Mouse (Mus musculus): ENCODE data around the gene Mtrf1l. TPM values are rescaled to one million over a fixed set of nuclear protein-coding genes. Genes with fewer than 3 reads are reported as not detected.

The Mtrf1l gene
- polyA plus RNA-seq, 1 experiment: 0.15 TPM

GRCm38 (mm10) chr10:5806996-5807395, 16.7 kb downstream of the Mtrf1l start:
- H3K36me3 ChIP-seq (ENCODE audit: control insufficient read depth): peaks cover 36% of the 10 kb centered on the region
- H3K9me3 ChIP-seq (ENCODE audit: control insufficient read depth, low read length): peaks cover 2% of the 10 kb centered on the region; the same call in 1 of the 2 replicates
- TF ChIP-seq GATA1 (IDR thresholded peaks at IDR 0.05; ENCODE audit: low read length): no peak
- no peak for TF ChIP-seq TAL1 (IDR thresholded peaks at IDR 0.05; ENCODE audit: low read length)
- no peaks in the 10 kb centered on the region for H3K27me3 ChIP-seq (ENCODE audit: control insufficient read depth)
- peaks cover 38% of the 10 kb centered on the region for H3K4me1 ChIP-seq (ENCODE audit: control insufficient read depth)
- peak overlapping the region; percentile 99 for H3K4me3 ChIP-seq (replicated peaks)

GRCm38 (mm10) chr10:5806416-5806815, 17.3 kb downstream of the Mtrf1l start:
- H3K4me1 ChIP-seq (ENCODE audit: control insufficient read depth): peaks cover 43% of the 10 kb centered on the region
- H3K4me3 ChIP-seq (replicated peaks): peak overlapping the region; percentile 99
- peaks cover 2% of the 10 kb centered on the region; the same call in 1 of the 2 replicates for H3K9me3 ChIP-seq (ENCODE audit: control insufficient read depth, low read length)
- no peak for TF ChIP-seq GATA1 (IDR thresholded peaks at IDR 0.05; ENCODE audit: low read length)
- TF ChIP-seq TAL1 (IDR thresholded peaks at IDR 0.05; ENCODE audit: low read length): no peak
- peaks cover 36% of the 10 kb centered on the region for H3K36me3 ChIP-seq (ENCODE audit: control insufficient read depth)
- H3K27me3 ChIP-seq (ENCODE audit: control insufficient read depth): no peaks in the 10 kb centered on the region

- peaks cover 49% of the 10 kb centered on the region for H3K4me1 ChIP-seq (ENCODE audit: control insufficient read depth)
Observed at GRCm38 (mm10) chr10:5805731-5806307, 17.9 kb downstream of the Mtrf1l start.

GRCm38 (mm10) chr10:5805243-5805730, 18.4 kb downstream of the Mtrf1l start, which contains the start of gene Fbxo5:
Fbxo5 (minus strand) TSS chr10:5805600.
- H3K4me1 ChIP-seq (ENCODE audit: control insufficient read depth): peaks cover 53% of the 10 kb centered on the region
- H3K9me3 ChIP-seq (ENCODE audit: control insufficient read depth, low read length): peaks cover 2% of the 10 kb centered on the region; the same call in 1 of the 2 replicates
- TF ChIP-seq TAL1 (IDR thresholded peaks at IDR 0.05; ENCODE audit: low read length) (no peak), GATA1 (IDR thresholded peaks at IDR 0.05; ENCODE audit: low read length) (no peak)
- peak within 1 kb of the TSS; percentile 99 for H3K4me3 ChIP-seq (replicated peaks)
- H3K36me3 ChIP-seq (ENCODE audit: control insufficient read depth): peaks cover 46% of the 10 kb centered on the region
- H3K27me3 ChIP-seq (ENCODE audit: control insufficient read depth): no peaks in the 10 kb centered on the region

More at GRCm38 (mm10) chr10:5805731-5806307, 17.9 kb downstream of the Mtrf1l start:
- Histone ChIP-seq H3K36me3 (ENCODE audit: control insufficient read depth) (peaks cover 41% of the 10 kb centered on the region), H3K27me3 (ENCODE audit: control insufficient read depth) (no peaks in the 10 kb centered on the region), H3K9me3 (ENCODE audit: control insufficient read depth, low read length) (peaks cover 2% of the 10 kb centered on the region; the same call in 1 of the 2 replicates), H3K4me3 (replicated peaks) (peak overlapping the region; percentile 99)
- TF ChIP-seq TAL1 (IDR thresholded peaks at IDR 0.05; ENCODE audit: low read length) (no peak), GATA1 (IDR thresholded peaks at IDR 0.05; ENCODE audit: low read length) (no peak)

- Histone ChIP-seq H3K36me3 (ENCODE audit: control insufficient read depth) (peaks cover 52% of the 10 kb centered on the region), H3K27me3 (ENCODE audit: control insufficient read depth) (no peaks in the 10 kb centered on the region), H3K4me1 (ENCODE audit: control insufficient read depth) (peaks cover 55% of the 10 kb centered on the region), H3K9me3 (ENCODE audit: control insufficient read depth, low read length) (peaks cover 2% of the 10 kb centered on the region; the same call in 1 of the 2 replicates), H3K4me3 (replicated peaks) (peak overlapping the region; percentile 99)
- TF ChIP-seq GATA1 (IDR thresholded peaks at IDR 0.05; ENCODE audit: low read length) (peak; percentile 86), TAL1 (IDR thresholded peaks at IDR 0.05; ENCODE audit: low read length) (no peak)
Observed at GRCm38 (mm10) chr10:5804691-5805156, 19.0 kb downstream of the Mtrf1l start.

GRCm38 (mm10) chr10:5803739-5804138, 20.0 kb downstream of the Mtrf1l start:
- TF ChIP-seq GATA1 (IDR thresholded peaks at IDR 0.05; ENCODE audit: low read length): no peak
- no peak for TF ChIP-seq TAL1 (IDR thresholded peaks at IDR 0.05; ENCODE audit: low read length)
- H3K4me1 ChIP-seq (ENCODE audit: control insufficient read depth): peaks cover 52% of the 10 kb centered on the region
- H3K9me3 ChIP-seq (ENCODE audit: control insufficient read depth, low read length): peaks cover 2% of the 10 kb centered on the region; the same call in 1 of the 2 replicates
- peak overlapping the region; percentile 99 for H3K4me3 ChIP-seq (replicated peaks)
- H3K27me3 ChIP-seq (ENCODE audit: control insufficient read depth): no peaks in the 10 kb centered on the region
- H3K36me3 ChIP-seq (ENCODE audit: control insufficient read depth): peaks cover 61% of the 10 kb centered on the region

GRCm38 (mm10) chr10:5802866-5803265, 20.8 kb downstream of the Mtrf1l start:
- TF ChIP-seq TAL1 (IDR thresholded peaks at IDR 0.05; ENCODE audit: low read length): no peak
- no peak for TF ChIP-seq GATA1 (IDR thresholded peaks at IDR 0.05; ENCODE audit: low read length)
- H3K36me3 ChIP-seq (ENCODE audit: control insufficient read depth): peaks cover 69% of the 10 kb centered on the region
- peaks cover 52% of the 10 kb centered on the region for H3K4me1 ChIP-seq (ENCODE audit: control insufficient read depth)
- H3K9me3 ChIP-seq (ENCODE audit: control insufficient read depth, low read length): peaks cover 2% of the 10 kb centered on the region; the same call in 1 of the 2 replicates
- peak overlapping the region; percentile 99 for H3K4me3 ChIP-seq (replicated peaks)
- no peaks in the 10 kb centered on the region for H3K27me3 ChIP-seq (ENCODE audit: control insufficient read depth)

GRCm38 (mm10) chr10:5800490-5800889, 23.2 kb downstream of the Mtrf1l start:
- peaks cover 2% of the 10 kb centered on the region; the same call in 1 of the 2 replicates for H3K9me3 ChIP-seq (ENCODE audit: control insufficient read depth, low read length)
- peaks cover 78% of the 10 kb centered on the region for H3K36me3 ChIP-seq (ENCODE audit: control insufficient read depth)
- TF ChIP-seq TAL1 (IDR thresholded peaks at IDR 0.05; ENCODE audit: low read length) (no peak), GATA1 (IDR thresholded peaks at IDR 0.05; ENCODE audit: low read length) (no peak)
- H3K4me1 ChIP-seq (ENCODE audit: control insufficient read depth): peaks cover 31% of the 10 kb centered on the region
- no peaks in the 10 kb centered on the region for H3K27me3 ChIP-seq (ENCODE audit: control insufficient read depth)
- peak overlapping the region; percentile 99 for H3K4me3 ChIP-seq (replicated peaks)

GRCm38 (mm10) chr10:5798069-5798468, 25.6 kb downstream of the Mtrf1l start:
- Histone ChIP-seq H3K27me3 (ENCODE audit: control insufficient read depth) (no peaks in the 10 kb centered on the region), H3K36me3 (ENCODE audit: control insufficient read depth) (peaks cover 59% of the 10 kb centered on the region), H3K4me1 (ENCODE audit: control insufficient read depth) (peaks cover 31% of the 10 kb centered on the region), H3K4me3 (replicated peaks) (no peak overlapping the region), H3K9me3 (ENCODE audit: control insufficient read depth, low read length) (no peaks in the 10 kb centered on the region)
- no peak for TF ChIP-seq TAL1 (IDR thresholded peaks at IDR 0.05; ENCODE audit: low read length)
- no peak for TF ChIP-seq GATA1 (IDR thresholded peaks at IDR 0.05; ENCODE audit: low read length)
